ENCODE assay signal across 8 mouse cellular contexts in the genomic region with DNA sequence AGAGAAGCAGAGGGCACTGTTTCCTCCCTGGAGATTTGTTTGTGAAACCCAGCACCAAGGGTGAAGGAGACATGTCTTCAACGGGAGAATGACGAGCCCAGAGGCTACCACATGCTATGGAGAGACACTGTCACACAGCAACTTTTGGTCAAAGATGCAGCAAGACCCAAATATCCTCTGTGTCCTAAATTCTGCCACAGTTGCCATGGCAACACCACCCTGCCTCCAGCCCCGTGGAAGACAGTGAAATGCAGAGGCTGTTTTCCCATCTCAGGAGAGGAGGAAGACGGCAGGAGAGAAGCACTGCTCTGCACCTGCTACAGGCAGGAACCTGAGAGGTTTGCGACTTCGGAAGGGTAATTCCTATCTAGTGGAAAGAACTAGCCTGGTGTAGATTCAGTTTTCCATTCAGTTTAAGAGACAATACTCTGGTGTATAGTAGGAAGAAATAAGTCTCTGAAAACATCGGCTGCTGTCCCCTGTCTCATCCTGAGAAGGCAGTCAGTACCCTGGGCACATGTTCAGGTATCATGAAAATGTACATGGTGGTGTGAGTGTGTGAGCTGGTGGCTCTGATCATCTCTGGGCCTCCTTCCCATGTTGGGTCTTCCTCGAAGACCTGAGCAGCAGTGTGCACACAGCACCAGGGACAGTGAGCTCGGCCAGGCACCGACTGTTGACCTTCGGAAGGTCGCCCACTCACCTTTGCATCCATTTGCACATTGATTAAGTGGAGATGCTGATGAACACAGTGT.
A peak's percentile ranks its signal among the peaks of the same experiment; 100 is the strongest.
DNase-seq lines count a peak whose midpoint lies in the region; ATAC-seq and TF ChIP-seq lines count a peak whose summit lies in the region.
"Had no signal": no experiment of that assay in that cellular context is flagged by ENCODE, and none has a peak within 500 bp of the region (broad histone marks: within the 10 kb centered on the region; RNA-seq: fewer than 3 reads in every experiment).

No protein-coding gene starts in this region.

- H3K4me3 ChIP-seq in cortical plate, adult 2 months (ENCODE audit: insufficient read depth, low read length): no peak overlapping the region
- H3K4me3 ChIP-seq in hindbrain, embryonic 14.5 days (replicated peaks; ENCODE audit: low read length): no peak overlapping the region
- H3K4me3 ChIP-seq in midbrain, embryonic 10.5 days: no peak overlapping the region
- H3K4me3 ChIP-seq: heart, embryonic 10.5 days had no signal

- no peak overlapping the region for H3K4me2 ChIP-seq in hindbrain, embryonic 14.5 days (replicated peaks)

- no peaks in the 10 kb centered on the region for H3K36me3 ChIP-seq in hindbrain, embryonic 14.5 days (replicated peaks; ENCODE audit: control insufficient read depth, insufficient read depth)
- H3K36me3 ChIP-seq in midbrain, embryonic 10.5 days: no peaks in the 10 kb centered on the region
- H3K36me3 ChIP-seq: heart, embryonic 10.5 days had no signal

- H3K4me1 ChIP-seq in cortical plate, adult 2 months (ENCODE audit: control insufficient read depth, insufficient read depth, low read length): peaks cover 9% of the 10 kb centered on the region
- peaks cover 18% of the 10 kb centered on the region for H3K4me1 ChIP-seq in hindbrain, embryonic 14.5 days (replicated peaks; ENCODE audit: control insufficient read depth, insufficient read depth, low read length)
- H3K4me1 ChIP-seq in midbrain, embryonic 10.5 days: peaks cover 68% of the 10 kb centered on the region
- H3K4me1 ChIP-seq: heart, embryonic 10.5 days had no signal

- H3K27ac ChIP-seq in cortical plate, adult 2 months (ENCODE audit: insufficient read depth, low read length): peak overlapping the region; percentile 73
- H3K27ac ChIP-seq in hindbrain, embryonic 14.5 days: peak overlapping the region; percentile 28; the same call in 1 of the 2 replicates
- H3K27ac ChIP-seq in midbrain, embryonic 10.5 days (replicated peaks): peak overlapping the region; percentile 74
- H3K27ac ChIP-seq: heart, embryonic 10.5 days had no signal

- TF ChIP-seq POLR2A in cortical plate, adult 2 months (IDR thresholded peaks at IDR 0.05; ENCODE audit: extremely low read depth, insufficient read depth, low read length): peak; percentile 93

- ATAC-seq in hindbrain, embryonic 14.5 days (ENCODE audit: low FRiP score): peak; percentile 60; the same call in 1 of the 2 replicates

- H3K9ac ChIP-seq in hindbrain, embryonic 14.5 days: no peak overlapping the region

- H3K27me3 ChIP-seq in hindbrain, embryonic 14.5 days (ENCODE audit: control insufficient read depth, insufficient read depth, low read length): no peaks in the 10 kb centered on the region
- no peaks in the 10 kb centered on the region for H3K27me3 ChIP-seq in midbrain, embryonic 10.5 days (ENCODE audit: low read depth, poor library complexity, severe bottlenecking)

- peak; percentile 71 for DNase-seq in hindbrain, embryonic 14.5 days (ENCODE audit: low spot score)
- peak; percentile 60 for DNase-seq in midbrain, embryonic 10.5 days (ENCODE audit: low spot score)
- peak; percentile 63 for DNase-seq in right cerebral cortex, postnatal 4 days
- DNase-seq in spleen, postnatal 10 days (ENCODE audit: low spot score in 2 of 2): no peak
- DNase-seq in gastrocnemius, adult 18-20 months (ENCODE audit: low spot score): no peak
- DNase-seq in kidney, postnatal 36 days: no peak

- WGBS in hindbrain, embryonic 14.5 days: 46% methylated on average over 12 of the region's 12 CpGs
- 59% methylated on average over 12 of the region's 12 CpGs for WGBS in midbrain, embryonic 10.5 days

- no peak for TF ChIP-seq CTCF in cortical plate, adult 2 months (IDR thresholded peaks at IDR 0.05; ENCODE audit: extremely low read depth, insufficient read depth, low read length)

- H3K9me3 ChIP-seq in hindbrain, embryonic 14.5 days (ENCODE audit: control insufficient read depth, low read length): no peaks in the 10 kb centered on the region
- H3K9me3 ChIP-seq in midbrain, embryonic 10.5 days (replicated peaks): no peaks in the 10 kb centered on the region
- H3K9me3 ChIP-seq: heart, embryonic 10.5 days had no signal

Comparison
In these comparisons a context has a peak if more than half of its experiments do, and no peak if none do; other contexts are left out.
1. DNase-seq: peak in hindbrain, embryonic 14.5 days (single experiment), midbrain, embryonic 10.5 days (single experiment) and right cerebral cortex, postnatal 4 days (single experiment); none in spleen, postnatal 10 days (0 of 2), gastrocnemius, adult 18-20 months (single experiment) and kidney, postnatal 36 days (0 of 2).
2. Peak in every context shown above with its lines, with median percentiles within 50 percentile points of each other: H3K27ac ChIP-seq.